Mouse (Mus musculus) limb, embryonic 13.5 days (tissue): Measurements from ENCODE around the gene Zfp157. TPM values are rescaled to one million over a fixed set of nuclear protein-coding genes. Genes with fewer than 3 reads are reported as not detected.
"Not testable (repeated sequence)": the region's sequence is repeated elsewhere in the genome, so short reads cannot be mapped to it uniquely, and the experiment has no call there.

ENCODE experiments used
- ATAC-seq: fragments of 200-750 bp; cut with Nextera tagmentation; 2 replicates; pipeline ENCODE4 v1.8.0; 2017; ENCODE audit warnings: low read depth, moderate number of reproducible peaks, moderate TSS enrichment; ENCODE audit not compliant: low FRiP score
- H3K27ac ChIP-seq: fragments of 300-500 bp; sonication (generic); 2 replicates; pipeline ENCODE4 v1.5.1; 2015; ENCODE audit warnings: inconsistent platforms, mild to moderate bottlenecking, moderate library complexity
- H3K27me3 ChIP-seq: fragments of 300-500 bp; sonication (generic); 2 replicates; pipeline ENCODE4 v1.6.1; 2015; ENCODE audit warnings: mild to moderate bottlenecking, inconsistent platforms
- H3K36me3 ChIP-seq: fragments of 300-500 bp; sonication (generic); 2 replicates; pipeline ENCODE4 v1.6.1; 2015; ENCODE audit warnings: inconsistent platforms, mild to moderate bottlenecking, moderate library complexity
- H3K4me1 ChIP-seq: fragments of 300-500 bp; sonication (generic); 2 replicates; pipeline ENCODE4 v1.6.1; 2015; ENCODE audit warnings: inconsistent platforms
- H3K4me2 ChIP-seq: fragments of 300-500 bp; sonication (generic); replicated peaks from 2 replicates; pipeline ENCODE4 v1.6.1; 2015; ENCODE audit warnings: inconsistent platforms, mild to moderate bottlenecking, moderate library complexity
- H3K4me3 ChIP-seq: fragments of 300-500 bp; sonication (generic); 2 replicates; pipeline ENCODE4 v1.5.1; 2015; ENCODE audit warnings: moderate library complexity, mild to moderate bottlenecking, inconsistent platforms
- H3K9ac ChIP-seq: fragments of 300-500 bp; sonication (generic); 2 replicates; pipeline ENCODE4 v1.6.1; 2015; ENCODE audit warnings: mild to moderate bottlenecking, inconsistent platforms
- H3K9me3 ChIP-seq: fragments of 300-500 bp; sonication (generic); 2 replicates; pipeline ENCODE4 v1.6.1; 2016; ENCODE audit warnings: inconsistent platforms
- WGBS: fragments of 180-500 bp; shearing (Covaris S2); methylation state at CpG from one replicate; pipeline ENCODE4 v1.1.7; 2015; 5-methylcytosine and 5-hydroxymethylcytosine counted together
- polyA plus RNA-seq: library from polyadenylated mRNA; unstranded; fragments of >200 nt; fragmentation: Nextera tagmentation; extraction: Ambion mirVana; gene quantifications from 2 replicates; pipeline ENCODE4 v1.2.1, GENCODE M21; 2015

Zfp157 gene
- 56.2 and 56.6 TPM in 2 replicates for polyA plus RNA-seq

DNA sequence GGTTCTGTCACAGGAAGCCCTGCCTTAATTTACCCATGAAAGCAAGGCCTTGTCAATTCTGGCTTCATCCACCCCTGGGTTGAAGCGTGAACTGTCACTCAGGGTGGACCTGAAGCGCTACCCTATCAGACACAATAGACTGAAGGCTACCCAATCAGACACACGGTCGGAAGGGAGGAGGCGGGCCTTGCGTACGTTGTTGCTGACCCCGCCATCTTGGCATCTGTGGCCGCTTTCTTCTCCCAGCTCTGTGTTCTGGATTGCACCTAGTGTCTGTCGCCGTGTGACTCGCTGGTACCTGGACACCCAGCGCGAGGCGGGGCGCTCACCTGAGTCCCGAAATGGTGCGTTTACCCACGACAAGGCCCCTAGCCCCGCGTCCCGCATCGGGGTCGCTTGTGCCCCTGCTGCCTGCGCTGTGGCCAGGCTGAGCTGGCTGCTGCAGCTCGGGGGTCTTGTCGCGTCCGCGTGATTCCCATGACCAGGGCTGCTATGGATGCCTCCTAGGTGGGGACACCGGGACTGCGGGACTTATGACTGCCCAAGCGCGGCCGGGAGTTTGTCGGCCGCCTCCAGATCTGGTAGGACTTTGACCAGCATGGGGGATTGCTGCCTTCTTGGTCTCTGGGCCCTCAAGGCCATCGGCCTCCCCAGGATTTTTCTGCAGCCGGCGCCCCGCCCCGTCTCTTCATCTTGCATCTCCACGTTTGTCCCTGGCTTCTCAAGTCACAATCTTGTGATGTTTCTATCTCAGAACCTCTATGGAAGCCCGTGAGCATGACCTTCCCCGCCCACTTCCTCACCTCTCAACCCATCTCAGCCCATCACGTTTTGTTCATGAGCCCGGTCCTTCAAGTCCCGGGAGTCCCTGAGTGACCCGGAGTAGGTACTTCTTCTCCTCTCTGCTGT lies at the start of gene Zfp157:
TSS of gene Zfp157 (plus strand) at position 183 of the 909 bp plus-strand sequence.
- Histone ChIP-seq H3K4me3 (peak within 1 kb of the TSS; percentile 92), H3K4me2 (peak within 1 kb of the TSS; percentile 82), H3K9ac (peak within 1 kb of the TSS; percentile 98), H3K9me3 (no peaks in the 10 kb centered on the region), H3K4me1 (peaks cover 25% of the 10 kb centered on the region), H3K36me3 (peaks cover 35% of the 10 kb centered on the region), H3K27ac (peak within 1 kb of the TSS; percentile 85), H3K27me3 (no peaks in the 10 kb centered on the region)
- under 1% methylated on average over 49 of the region's 49 CpGs for WGBS
- ATAC-seq: peak; percentile 100

DNA sequence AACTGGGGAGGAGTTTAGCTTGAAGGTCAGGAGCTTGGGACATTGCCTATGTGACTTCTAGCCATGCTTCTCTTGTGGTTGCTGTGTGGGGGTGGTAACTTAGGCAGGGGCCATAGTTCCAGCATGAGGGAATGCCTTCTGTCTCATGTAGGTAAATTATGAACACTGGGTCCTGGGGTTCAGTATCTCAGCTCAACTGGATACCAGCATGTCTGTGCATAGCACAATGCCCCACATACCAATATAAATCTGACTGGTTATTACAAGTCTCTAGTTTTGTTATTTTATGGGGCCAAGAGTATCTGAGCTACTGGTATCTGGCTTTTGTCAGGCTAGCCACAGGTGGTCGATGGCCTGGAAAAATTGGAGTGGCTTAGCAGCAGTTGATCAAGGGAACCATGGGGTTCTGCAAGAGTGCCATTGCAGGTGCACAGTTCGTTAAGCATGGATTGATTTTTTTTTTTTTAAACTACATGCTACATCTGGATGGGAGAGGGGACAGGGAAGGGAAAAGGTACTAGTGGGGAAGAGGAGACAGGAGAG lies 43.4 kb upstream of the Zfp157 start:
- Histone ChIP-seq H3K36me3 (no peaks in the 10 kb centered on the region), H3K27me3 (no peaks in the 10 kb centered on the region), H3K9ac (no peak overlapping the region), H3K27ac (no peak overlapping the region), H3K9me3 (no peaks in the 10 kb centered on the region), H3K4me2 (no peak overlapping the region), H3K4me1 (no peaks in the 10 kb centered on the region), H3K4me3 (no peak overlapping the region)
- no peak for ATAC-seq
- 38% methylated on average over 2 of the region's 2 CpGs for WGBS

DNA sequence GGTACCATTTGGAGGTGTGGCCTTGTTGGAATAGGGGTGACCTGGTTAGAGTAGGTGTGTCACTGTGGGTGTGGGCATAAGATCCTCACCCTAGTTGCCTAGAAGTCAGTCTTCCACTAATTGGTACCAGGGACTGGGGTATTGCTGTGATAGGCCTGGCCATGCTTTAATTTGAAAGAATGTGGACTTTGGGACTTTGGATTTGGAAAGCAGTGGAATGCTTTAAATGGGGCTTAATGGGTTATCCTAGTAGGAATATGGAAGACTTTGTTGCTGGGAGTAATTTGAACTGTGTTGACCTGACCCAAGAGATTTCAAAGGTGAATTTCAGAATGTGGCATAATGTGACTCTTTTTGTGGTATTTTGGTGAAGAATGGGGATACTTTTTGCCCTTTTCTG lies 40.8 kb upstream of the Zfp157 start:
- H3K4me2 ChIP-seq, ATAC-seq, H3K9me3 ChIP-seq, H3K27ac ChIP-seq, H3K9ac ChIP-seq, H3K27me3 ChIP-seq, H3K4me3 ChIP-seq, H3K4me1 ChIP-seq, H3K36me3 ChIP-seq: not testable (repeated sequence)

DNA sequence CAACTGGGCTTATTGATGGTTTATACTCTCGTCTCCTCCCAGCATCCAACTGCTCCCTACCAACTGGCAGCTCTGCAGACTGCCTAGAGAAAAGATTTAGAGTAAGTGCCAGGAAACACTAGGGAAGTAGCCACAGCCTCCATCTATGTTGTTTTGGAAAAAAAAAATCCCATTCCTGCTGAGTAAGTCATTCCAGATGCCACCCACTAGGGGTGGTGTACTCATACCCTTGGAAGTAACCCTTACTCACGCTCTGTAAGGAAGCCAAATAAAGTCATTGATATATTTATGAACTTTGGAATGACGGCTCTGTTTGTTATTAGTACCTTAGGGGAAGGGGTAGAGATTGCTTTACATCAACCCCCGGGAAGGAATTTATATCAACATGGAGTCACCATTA lies 17.1 kb downstream of the Zfp157 start:
- peaks cover 72% of the 10 kb centered on the region for H3K36me3 ChIP-seq
- H3K9ac ChIP-seq: no peak overlapping the region
- H3K4me2 ChIP-seq: no peak overlapping the region
- ATAC-seq: no peak
- peaks cover 44% of the 10 kb centered on the region for H3K9me3 ChIP-seq
- WGBS: 97% methylated on average over 4 of the region's 4 CpGs
- H3K27me3 ChIP-seq: no peaks in the 10 kb centered on the region
- H3K4me1 ChIP-seq: 0 out of 2 replicates have a peak, but pooled peaks cover 4% of the 10 kb centered on the region
- no peak overlapping the region for H3K27ac ChIP-seq
- no peak overlapping the region for H3K4me3 ChIP-seq

DNA sequence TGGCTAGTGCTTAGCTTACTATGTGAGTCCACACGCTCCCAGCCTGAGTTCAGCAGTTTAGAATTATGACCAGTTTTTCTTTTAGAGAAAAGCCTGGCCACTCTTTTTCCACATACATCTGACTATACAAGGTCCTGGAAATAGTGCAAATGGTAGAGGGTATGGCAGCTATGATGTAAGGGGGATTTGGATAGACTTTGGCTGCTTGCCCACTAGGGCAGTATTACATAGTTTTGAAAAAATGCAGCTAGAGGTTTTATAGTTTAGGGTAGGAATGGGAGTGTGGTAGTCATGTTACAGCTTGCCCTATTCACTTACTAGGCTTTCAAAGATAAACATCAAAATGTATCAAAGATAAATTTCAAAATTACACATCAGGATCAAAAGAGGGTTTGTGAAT lies 17.8 kb downstream of the Zfp157 start:
- H3K36me3 ChIP-seq: peaks cover 72% of the 10 kb centered on the region
- H3K4me1 ChIP-seq: 0 out of 2 replicates have a peak, but pooled peaks cover 4% of the 10 kb centered on the region
- ATAC-seq: peak; percentile 73; the same call in 1 of the 2 replicates
- 83% methylated on average over 1 of the region's 1 CpGs for WGBS
- H3K4me2 ChIP-seq: no peak overlapping the region
- H3K27me3 ChIP-seq: no peaks in the 10 kb centered on the region
- H3K9me3 ChIP-seq: peaks cover 44% of the 10 kb centered on the region
- H3K9ac ChIP-seq: no peak overlapping the region
- H3K4me3 ChIP-seq: no peak overlapping the region
- H3K27ac ChIP-seq: no peak overlapping the region

DNA sequence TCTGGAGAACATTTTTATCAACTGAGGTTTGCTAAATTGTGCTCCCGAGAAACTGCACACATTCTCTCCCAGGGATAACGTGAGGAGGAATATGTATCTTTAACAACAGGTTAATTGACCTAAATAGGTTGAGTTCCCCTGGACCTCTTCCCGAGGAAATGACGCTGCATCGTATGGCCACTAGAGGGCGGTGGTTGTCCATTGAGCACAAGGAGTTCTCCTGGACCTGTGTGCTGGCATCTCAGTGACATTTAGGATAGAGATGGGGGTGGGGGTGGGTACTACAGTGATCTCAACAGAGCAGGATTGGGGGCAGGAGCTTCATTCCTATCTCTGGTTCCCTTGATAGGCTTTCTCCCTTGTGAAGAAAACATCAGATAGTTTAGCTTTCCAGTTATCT lies 32.3 kb downstream of the Zfp157 start:
- no peak overlapping the region for H3K4me2 ChIP-seq
- H3K27me3 ChIP-seq: no peaks in the 10 kb centered on the region
- H3K27ac ChIP-seq: no peak overlapping the region
- no peak for ATAC-seq
- WGBS: 28% methylated on average over 6 of the region's 6 CpGs
- H3K36me3 ChIP-seq: no peaks in the 10 kb centered on the region
- H3K4me3 ChIP-seq: no peak overlapping the region
- H3K4me1 ChIP-seq: no peaks in the 10 kb centered on the region
- H3K9me3 ChIP-seq: peaks cover 3% of the 10 kb centered on the region; the same call in 1 of the 2 replicates
- H3K9ac ChIP-seq: no peak overlapping the region

DNA sequence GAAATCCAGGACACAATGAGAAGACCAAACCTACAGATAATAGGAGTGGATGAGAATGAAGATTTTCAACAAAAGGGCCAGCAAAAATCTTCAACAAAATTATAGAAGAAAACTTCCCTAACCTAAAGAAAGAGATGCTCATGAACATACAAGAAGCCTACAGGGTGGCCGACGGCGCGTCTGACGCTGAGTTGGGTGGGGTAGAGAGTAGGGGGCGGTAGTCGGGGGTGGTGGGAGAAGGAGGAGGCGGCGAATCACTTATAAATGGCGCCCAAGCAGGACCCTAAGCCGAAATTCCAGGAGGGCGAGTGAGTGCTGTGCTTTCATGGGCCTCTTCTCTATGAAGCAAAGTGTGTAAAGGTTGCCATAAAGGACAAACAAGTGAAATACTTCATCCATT lies 63.3 kb downstream of the Zfp157 start:
- ATAC-seq: not testable (repeated sequence)

More for the DNA sequence above, 63.3 kb downstream of the Zfp157 start:
- H3K36me3 ChIP-seq, H3K9me3 ChIP-seq, H3K27me3 ChIP-seq, H3K4me1 ChIP-seq, H3K4me3 ChIP-seq, H3K9ac ChIP-seq, H3K27ac ChIP-seq, H3K4me2 ChIP-seq: not testable (repeated sequence)
- 91% methylated on average over 9 of the region's 12 CpGs for WGBS

Other genes starting within 250 kb of the Zfp157 start
- gene Mblac1, start 247.2 kb upstream of the Zfp157 start, polyA plus RNA-seq: 10.5 and 11.3 TPM in 2 replicates
- gene Nxpe5, start 215.6 kb upstream of the Zfp157 start, polyA plus RNA-seq: not detected in 2 replicates
- gene Lamtor4, start 186.0 kb upstream of the Zfp157 start, polyA plus RNA-seq: 63.5 and 64.7 TPM in 2 replicates
- gene BC037034, start 177.4 kb upstream of the Zfp157 start, polyA plus RNA-seq: 4.4 and 5.2 TPM in 2 replicates
- gene Gal3st4, start 168.6 kb upstream of the Zfp157 start, polyA plus RNA-seq: 3.3 and 4.5 TPM in 2 replicates
- gene Gm43720, start 161.5 kb upstream of the Zfp157 start, polyA plus RNA-seq: 0.13 and 0.29 TPM in 2 replicates
- 52.9 and 55.6 TPM in 2 replicates for gene Gpc2, start 161.5 kb upstream of the Zfp157 start, polyA plus RNA-seq
- 8.2 and 9.4 TPM in 2 replicates for gene Stag3, start 161.2 kb upstream of the Zfp157 start, polyA plus RNA-seq
- 0.18 TPM in 1 of 2 replicates, not detected in the other for gene Pvrig, start 99.5 kb upstream of the Zfp157 start, polyA plus RNA-seq
- not detected in 2 replicates for gene 1700123K08Rik, start 123.2 kb downstream of the Zfp157 start, polyA plus RNA-seq
- gene Zfp68, start 178.3 kb downstream of the Zfp157 start, polyA plus RNA-seq: 82.9 and 87.4 TPM in 2 replicates
- 20.8 and 20.9 TPM in 2 replicates for gene A430033K04Rik, start 181.4 kb downstream of the Zfp157 start, polyA plus RNA-seq